Mouse (Mus musculus) T-helper 17 cell (primary cell): ENCODE results near the gene Dhps.
"Not testable (repeated sequence)": the region's sequence is repeated elsewhere in the genome, so short reads cannot be mapped to it uniquely, and the experiment has no call there.

Experiments used
- in situ Hi-C, 2 experiments: fragments of 300-600 bp; cut with MboI, MseI; formaldehyde crosslinking; loops; 1 replicate in 1 of 2; 2 replicates in 1 of 2; pipeline ENCODE4 v1.15.1; 2025; ENCODE audit warnings: high pct_unique_total_duplicates in 2 of 2

Dhps gene

GRCm38 (mm10) chr8:85088771-85089170 lies 17.2 kb downstream of the Dhps start:
- in situ Hi-C loops: loop anchor here in 1 of 2 experiments (25.0 kb wide), 1 partner anchor 449 kb away; no protein-coding TSS in a partner anchor

GRCm38 (mm10) chr8:85090856-85091255 lies 19.3 kb downstream of the Dhps start:
- in situ Hi-C loops: loop anchor here (10.0 to 25.0 kb wide), 2 partner anchors 84 to 446 kb away; no protein-coding TSS in a partner anchor

GRCm38 (mm10) chr8:85091526-85092090 lies 20.1 kb downstream of the Dhps start:
- in situ Hi-C loops: loop anchor here (10.0 to 25.0 kb wide), 2 partner anchors 83 to 446 kb away; no protein-coding TSS in a partner anchor

- in situ Hi-C loops: loop anchor here (10.0 to 25.0 kb wide), 2 partner anchors 80 to 442 kb away; no protein-coding TSS in a partner anchor
Measured at GRCm38 (mm10) chr8:85095051-85095450, 23.5 kb downstream of the Dhps start.

GRCm38 (mm10) chr8:85095566-85095965 lies 24.0 kb downstream of the Dhps start:
- in situ Hi-C loops: loop anchor here (10.0 to 25.0 kb wide), 2 partner anchors 79 to 442 kb away; no protein-coding TSS in a partner anchor

- in situ Hi-C loops: loop anchor here (10.0 to 25.0 kb wide), 2 partner anchors 79 to 441 kb away; no protein-coding TSS in a partner anchor
Measured at GRCm38 (mm10) chr8:85096196-85096595, 24.6 kb downstream of the Dhps start.

GRCm38 (mm10) chr8:85096850-85097249 lies 25.3 kb downstream of the Dhps start:
- in situ Hi-C loops: loop anchor here (10.0 to 25.0 kb wide), 2 partner anchors 78 to 440 kb away; no protein-coding TSS in a partner anchor

GRCm38 (mm10) chr8:85100076-85100665 lies 28.6 kb downstream of the Dhps start:
- in situ Hi-C loops: no loop called here

GRCm38 (mm10) chr8:85113241-85113640 lies 41.7 kb downstream of the Dhps start:
- in situ Hi-C loops: no loop called here

GRCm38 (mm10) chr8:85115501-85115900 lies 43.9 kb downstream of the Dhps start:
- in situ Hi-C loops: no loop called here

- in situ Hi-C loops: no loop called here
Measured at GRCm38 (mm10) chr8:85116984-85117383, 45.4 kb downstream of the Dhps start.

- in situ Hi-C loops: no loop called here
Measured at GRCm38 (mm10) chr8:85119052-85119981, 47.8 kb downstream of the Dhps start.

GRCm38 (mm10) chr8:85120251-85120650 lies 48.7 kb downstream of the Dhps start:
- in situ Hi-C loops: not testable (repeated sequence)

- in situ Hi-C loops: no loop called here
Measured at GRCm38 (mm10) chr8:85122995-85123394, 51.4 kb downstream of the Dhps start, which contains the start of gene Zfp791. Zfp791 (minus strand) TSS chr8:85123095.

GRCm38 (mm10) chr8:85123691-85124090 lies 52.1 kb downstream of the Dhps start:
- in situ Hi-C loops: no loop called here
